Mouse (Mus musculus): ENCODE results near the gene Fbxo11. TPM values are rescaled to one million over a fixed set of nuclear protein-coding genes. Genes with fewer than 3 reads are reported as not detected.

The Fbxo11 gene
- polyA plus RNA-seq, 1 experiment from 2014 or later, result 10.0 TPM

- Histone ChIP-seq H3K4me3 (ENCODE audit: low read length) (no peak overlapping the region), H3K4me1 (ENCODE audit: control insufficient read depth, insufficient read depth, low read length) (no peaks in the 10 kb centered on the region), H3K36me3 (ENCODE audit: control insufficient read depth, insufficient read depth) (no peaks in the 10 kb centered on the region), H3K27ac (ENCODE audit: low read length) (no peak overlapping the region), H3K4me2 (ENCODE audit: low read depth, low read length) (no peak overlapping the region), H3K9me3 (replicated peaks; ENCODE audit: control insufficient read depth, low read length) (0 out of 2 replicates have a peak, but pooled peaks cover 2% of the 10 kb centered on the region), H3K27me3 (ENCODE audit: control insufficient read depth, insufficient read depth, low read length) (no peaks in the 10 kb centered on the region), H3K9ac (ENCODE audit: low read length) (no peak overlapping the region)
- ATAC-seq (replicated peaks; ENCODE audit: extremely low read depth, insufficient read depth, low FRiP score), result no peak
- 65% methylated on average over 7 of the region's 7 CpGs for WGBS
These were observed 7.0 kb upstream of the Fbxo11 start for GRCm38 (mm10) chr17:88072047-88072446.

- 92% methylated on average over 7 of the region's 7 CpGs for WGBS
- ATAC-seq (replicated peaks; ENCODE audit: extremely low read depth, insufficient read depth, low FRiP score), result no peak
- H3K9ac ChIP-seq (ENCODE audit: low read length), result no peak overlapping the region
- no peaks in the 10 kb centered on the region for H3K36me3 ChIP-seq (ENCODE audit: control insufficient read depth, insufficient read depth)
- H3K4me2 ChIP-seq (ENCODE audit: low read depth, low read length), result no peak overlapping the region
- H3K4me1 ChIP-seq (ENCODE audit: control insufficient read depth, insufficient read depth, low read length), result peaks cover 5% of the 10 kb centered on the region
- no peaks in the 10 kb centered on the region for H3K27me3 ChIP-seq (ENCODE audit: control insufficient read depth, insufficient read depth, low read length)
- no peak overlapping the region for H3K4me3 ChIP-seq (ENCODE audit: low read length)
- H3K9me3 ChIP-seq (replicated peaks; ENCODE audit: control insufficient read depth, low read length), result no peaks in the 10 kb centered on the region
- no peak overlapping the region for H3K27ac ChIP-seq (ENCODE audit: low read length)
These were observed 3.1 kb upstream of the Fbxo11 start for GRCm38 (mm10) chr17:88068024-88068719.

- Histone ChIP-seq H3K4me3 (ENCODE audit: low read length) (peak overlapping the region; percentile 81), H3K4me1 (ENCODE audit: control insufficient read depth, insufficient read depth, low read length) (peaks cover 11% of the 10 kb centered on the region), H3K36me3 (ENCODE audit: control insufficient read depth, insufficient read depth) (no peaks in the 10 kb centered on the region), H3K27me3 (ENCODE audit: control insufficient read depth, insufficient read depth, low read length) (no peaks in the 10 kb centered on the region), H3K9ac (ENCODE audit: low read length) (peak overlapping the region; percentile 71), H3K27ac (ENCODE audit: low read length) (no peak overlapping the region), H3K9me3 (replicated peaks; ENCODE audit: control insufficient read depth, low read length) (no peaks in the 10 kb centered on the region), H3K4me2 (ENCODE audit: low read depth, low read length) (peak overlapping the region; percentile 82)
- ATAC-seq (replicated peaks; ENCODE audit: extremely low read depth, insufficient read depth, low FRiP score), result no peak
- WGBS, result 80% methylated on average over 4 of the region's 4 CpGs
These were observed 2.3 kb upstream of the Fbxo11 start for GRCm38 (mm10) chr17:88067202-88067901.

- no peaks in the 10 kb centered on the region for H3K9me3 ChIP-seq (replicated peaks; ENCODE audit: control insufficient read depth, low read length)
- WGBS, result 9% methylated on average over 9 of the region's 9 CpGs
- H3K36me3 ChIP-seq (ENCODE audit: control insufficient read depth, insufficient read depth), result no peaks in the 10 kb centered on the region
- peak overlapping the region; percentile 81 for H3K4me3 ChIP-seq (ENCODE audit: low read length)
- no peaks in the 10 kb centered on the region for H3K27me3 ChIP-seq (ENCODE audit: control insufficient read depth, insufficient read depth, low read length)
- H3K4me2 ChIP-seq (ENCODE audit: low read depth, low read length), result peak overlapping the region; percentile 82
- peak overlapping the region; percentile 71 for H3K9ac ChIP-seq (ENCODE audit: low read length)
- no peak for ATAC-seq (replicated peaks; ENCODE audit: extremely low read depth, insufficient read depth, low FRiP score)
- H3K4me1 ChIP-seq (ENCODE audit: control insufficient read depth, insufficient read depth, low read length), result peaks cover 12% of the 10 kb centered on the region
- H3K27ac ChIP-seq (ENCODE audit: low read length), result peak overlapping the region; percentile 99
These were observed 1.7 kb upstream of the Fbxo11 start for GRCm38 (mm10) chr17:88066799-88067198.

- H3K4me2 ChIP-seq (ENCODE audit: low read depth, low read length), result peak overlapping the region; percentile 82
- no peaks in the 10 kb centered on the region for H3K36me3 ChIP-seq (ENCODE audit: control insufficient read depth, insufficient read depth)
- H3K9ac ChIP-seq (ENCODE audit: low read length), result peak overlapping the region; percentile 93
- peak overlapping the region; percentile 81 for H3K4me3 ChIP-seq (ENCODE audit: low read length)
- under 1% methylated on average over 39 of the region's 57 CpGs for WGBS
- ATAC-seq (replicated peaks; ENCODE audit: extremely low read depth, insufficient read depth, low FRiP score), result peak; percentile 95
- no peaks in the 10 kb centered on the region for H3K27me3 ChIP-seq (ENCODE audit: control insufficient read depth, insufficient read depth, low read length)
- peaks cover 12% of the 10 kb centered on the region for H3K4me1 ChIP-seq (ENCODE audit: control insufficient read depth, insufficient read depth, low read length)
- H3K27ac ChIP-seq (ENCODE audit: low read length), result peak overlapping the region; percentile 99
- no peaks in the 10 kb centered on the region for H3K9me3 ChIP-seq (replicated peaks; ENCODE audit: control insufficient read depth, low read length)
These were observed 933 bp upstream of the Fbxo11 start for GRCm38 (mm10) chr17:88065801-88066646.

- Histone ChIP-seq H3K27ac (ENCODE audit: low read length) (peak overlapping the region; percentile 99), H3K4me1 (ENCODE audit: control insufficient read depth, insufficient read depth, low read length) (peaks cover 14% of the 10 kb centered on the region), H3K27me3 (ENCODE audit: control insufficient read depth, insufficient read depth, low read length) (no peaks in the 10 kb centered on the region), H3K9me3 (replicated peaks; ENCODE audit: control insufficient read depth, low read length) (no peaks in the 10 kb centered on the region; the same call in 1 of the 2 replicates), H3K9ac (ENCODE audit: low read length) (peak overlapping the region; percentile 93), H3K4me3 (ENCODE audit: low read length) (peak overlapping the region; percentile 81), H3K36me3 (ENCODE audit: control insufficient read depth, insufficient read depth) (no peaks in the 10 kb centered on the region), H3K4me2 (ENCODE audit: low read depth, low read length) (peak overlapping the region; percentile 84)
- peak; percentile 15 for ATAC-seq (replicated peaks; ENCODE audit: extremely low read depth, insufficient read depth, low FRiP score)
- under 1% methylated on average over 43 of the region's 67 CpGs for WGBS
These were observed 602 bp downstream of the Fbxo11 start for GRCm38 (mm10) chr17:88064347-88065030.

- Histone ChIP-seq H3K4me3 (ENCODE audit: low read length) (peak overlapping the region; percentile 81), H3K9me3 (replicated peaks; ENCODE audit: control insufficient read depth, low read length) (no peaks in the 10 kb centered on the region; the same call in 1 of the 2 replicates), H3K9ac (ENCODE audit: low read length) (peak overlapping the region; percentile 93), H3K4me1 (ENCODE audit: control insufficient read depth, insufficient read depth, low read length) (peaks cover 14% of the 10 kb centered on the region), H3K27ac (ENCODE audit: low read length) (peak overlapping the region; percentile 99), H3K4me2 (ENCODE audit: low read depth, low read length) (peak overlapping the region; percentile 84), H3K27me3 (ENCODE audit: control insufficient read depth, insufficient read depth, low read length) (no peaks in the 10 kb centered on the region), H3K36me3 (ENCODE audit: control insufficient read depth, insufficient read depth) (no peaks in the 10 kb centered on the region)
- ATAC-seq (replicated peaks; ENCODE audit: extremely low read depth, insufficient read depth, low FRiP score), result no peak
- WGBS, result 1% methylated on average over 23 of the region's 23 CpGs
These were observed 1.1 kb downstream of the Fbxo11 start for GRCm38 (mm10) chr17:88063980-88064346.

- Histone ChIP-seq H3K4me1 (ENCODE audit: control insufficient read depth, insufficient read depth, low read length) (peaks cover 21% of the 10 kb centered on the region), H3K4me2 (ENCODE audit: low read depth, low read length) (peak overlapping the region; percentile 84), H3K9me3 (replicated peaks; ENCODE audit: control insufficient read depth, low read length) (no peaks in the 10 kb centered on the region; the same call in 1 of the 2 replicates), H3K27ac (ENCODE audit: low read length) (no peak overlapping the region), H3K4me3 (ENCODE audit: low read length) (peak overlapping the region; percentile 81), H3K36me3 (ENCODE audit: control insufficient read depth, insufficient read depth) (no peaks in the 10 kb centered on the region), H3K27me3 (ENCODE audit: control insufficient read depth, insufficient read depth, low read length) (no peaks in the 10 kb centered on the region), H3K9ac (ENCODE audit: low read length) (peak overlapping the region; percentile 93)
- 25% methylated on average over 8 of the region's 8 CpGs for WGBS
- no peak for ATAC-seq (replicated peaks; ENCODE audit: extremely low read depth, insufficient read depth, low FRiP score)
These were observed 2.1 kb downstream of the Fbxo11 start for GRCm38 (mm10) chr17:88062860-88063580.

Data from heart, embryonic 16.5 days (tissue).